Mouse (Mus musculus): ENCODE measurements around the gene Pax9. TPM values are rescaled to one million over a fixed set of nuclear protein-coding genes. Genes with fewer than 3 reads are reported as not detected.
A peak's percentile ranks its signal among the peaks of the same experiment; 100 is the strongest.

Gene Pax9
- total RNA-seq (2021): not detected
- long read RNA-seq, experiment 1: 0 reads
- long read RNA-seq, experiment 2: 0 reads

DNA sequence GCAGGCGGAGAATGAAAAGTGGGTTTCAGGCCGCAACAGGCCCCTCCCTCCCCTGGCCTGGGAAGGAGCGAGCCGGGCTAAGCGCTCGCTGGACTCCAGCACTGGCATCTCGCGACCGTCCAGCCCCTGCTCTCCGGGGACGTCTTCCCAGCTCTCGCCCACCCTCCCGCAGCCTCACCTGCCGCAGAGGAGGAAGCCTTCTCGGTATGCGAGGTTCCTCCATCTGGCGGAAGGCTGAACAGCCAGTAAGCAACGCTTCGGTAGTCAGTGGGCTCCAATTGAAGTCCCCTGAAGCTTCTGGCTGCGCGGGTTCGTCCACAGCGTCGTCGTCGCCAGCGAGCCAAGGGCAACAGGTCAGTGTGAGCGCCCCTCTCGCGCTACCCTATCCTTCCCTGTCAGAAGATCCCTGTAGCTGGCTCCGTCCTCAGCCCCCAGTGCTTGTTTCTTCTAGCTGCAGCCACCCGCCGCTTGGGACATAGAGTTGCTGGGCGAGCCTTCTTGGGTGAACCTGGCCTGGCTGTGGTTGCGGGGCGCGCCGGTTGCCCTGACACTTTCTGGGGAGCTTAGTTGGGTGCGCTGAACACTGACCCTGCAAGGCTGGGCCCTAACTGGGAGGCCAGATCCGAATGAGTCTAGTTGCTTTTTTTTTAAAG, at the start of gene Pax9:
Pax9 (plus strand) TSS at position 341 of the 653 bp plus-strand sequence.
- no peak for DNase-seq (ENCODE audit: low spot score in 2 of 2)
- intact Hi-C loops (cut with DNase I): loop anchor here (5.0 kb wide), 1 partner anchor 154 kb away; the partner anchor contains the start of gene Nkx2-1

GRCm38 (mm10) chr12:56669451-56670122, 22.0 kb upstream of the Pax9 start:
- DNase-seq (ENCODE audit: low spot score in 2 of 2): no peak
- intact Hi-C loops (cut with DNase I): no loop called here

GRCm38 (mm10) chr12:56670795-56671194, 20.8 kb upstream of the Pax9 start:
- no peak for DNase-seq (ENCODE audit: low spot score in 2 of 2)
- intact Hi-C loops (cut with DNase I): no loop called here

GRCm38 (mm10) chr12:56674726-56675125, 16.8 kb upstream of the Pax9 start:
- intact Hi-C loops (cut with DNase I): no loop called here

DNA sequence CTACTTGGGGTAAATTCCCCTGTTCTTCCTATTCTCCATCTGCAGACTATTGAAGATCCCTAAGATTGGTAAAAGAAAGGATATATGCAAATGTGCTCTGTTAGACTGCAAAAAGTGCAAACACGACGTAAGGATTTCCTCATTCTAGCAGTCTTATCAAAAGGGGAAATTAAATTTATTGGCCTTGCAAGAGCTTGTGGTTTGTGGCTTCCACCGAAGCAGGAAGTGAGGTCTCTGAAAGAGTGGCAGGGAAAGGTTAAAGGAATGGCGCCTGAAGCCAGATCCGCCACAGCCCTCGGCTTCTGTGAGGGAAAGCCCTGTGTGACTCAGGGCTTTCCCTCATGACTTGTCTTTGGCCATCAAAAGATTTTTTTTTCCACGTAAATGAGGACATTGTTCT, 13.9 kb upstream of the Pax9 start:
- intact Hi-C loops (cut with DNase I): no loop called here
- no peak for DNase-seq (ENCODE audit: low spot score in 2 of 2)

More at GRCm38 (mm10) chr12:56674726-56675125, 16.8 kb upstream of the Pax9 start:
- DNase-seq (ENCODE audit: low spot score in 2 of 2): peak; percentile 6 to 12

DNA sequence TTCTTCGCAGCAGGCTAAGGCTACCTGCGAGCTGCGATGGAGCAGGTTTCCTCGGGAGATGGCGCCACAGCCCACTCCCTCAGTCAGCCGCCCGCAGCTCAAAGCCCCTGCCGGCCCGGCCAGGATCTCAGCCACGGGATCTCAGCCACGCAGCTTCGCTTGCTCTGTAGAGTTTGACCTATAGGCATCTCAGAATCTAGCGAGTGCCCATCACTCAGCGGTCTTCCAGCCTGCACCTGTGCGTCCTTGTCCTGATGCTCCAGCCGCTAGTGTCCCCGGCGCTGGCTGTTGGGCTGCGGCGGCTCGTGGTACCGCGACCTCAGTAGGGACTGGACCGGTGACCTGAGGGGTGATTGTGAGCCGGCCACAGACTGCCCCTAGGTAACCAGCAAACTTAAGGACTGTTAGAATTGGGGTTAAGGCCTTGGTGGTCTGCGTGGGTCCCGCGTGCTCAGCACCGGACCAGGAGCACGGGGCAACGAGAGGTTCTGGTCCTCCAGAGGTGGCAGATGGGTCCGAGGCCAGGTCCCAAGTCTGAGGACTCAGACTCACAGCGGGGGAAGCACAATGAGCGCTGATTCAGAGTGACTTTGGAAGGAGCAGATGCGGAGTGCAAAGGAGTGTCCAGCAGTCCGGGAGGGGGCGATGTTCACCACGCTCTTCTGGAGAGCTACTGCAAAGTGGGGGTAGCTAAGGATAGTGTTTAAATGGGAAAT, 10.3 kb upstream of the Pax9 start:
- intact Hi-C loops (cut with DNase I): loop anchor here (5.0 to 10.0 kb wide), 3 partner anchors 66 to 501 kb away; partner anchors contain the start of gene Nkx2-9
- peak in 1 of 2 experiments; percentile 6 for DNase-seq (ENCODE audit: low spot score in 2 of 2)

DNA sequence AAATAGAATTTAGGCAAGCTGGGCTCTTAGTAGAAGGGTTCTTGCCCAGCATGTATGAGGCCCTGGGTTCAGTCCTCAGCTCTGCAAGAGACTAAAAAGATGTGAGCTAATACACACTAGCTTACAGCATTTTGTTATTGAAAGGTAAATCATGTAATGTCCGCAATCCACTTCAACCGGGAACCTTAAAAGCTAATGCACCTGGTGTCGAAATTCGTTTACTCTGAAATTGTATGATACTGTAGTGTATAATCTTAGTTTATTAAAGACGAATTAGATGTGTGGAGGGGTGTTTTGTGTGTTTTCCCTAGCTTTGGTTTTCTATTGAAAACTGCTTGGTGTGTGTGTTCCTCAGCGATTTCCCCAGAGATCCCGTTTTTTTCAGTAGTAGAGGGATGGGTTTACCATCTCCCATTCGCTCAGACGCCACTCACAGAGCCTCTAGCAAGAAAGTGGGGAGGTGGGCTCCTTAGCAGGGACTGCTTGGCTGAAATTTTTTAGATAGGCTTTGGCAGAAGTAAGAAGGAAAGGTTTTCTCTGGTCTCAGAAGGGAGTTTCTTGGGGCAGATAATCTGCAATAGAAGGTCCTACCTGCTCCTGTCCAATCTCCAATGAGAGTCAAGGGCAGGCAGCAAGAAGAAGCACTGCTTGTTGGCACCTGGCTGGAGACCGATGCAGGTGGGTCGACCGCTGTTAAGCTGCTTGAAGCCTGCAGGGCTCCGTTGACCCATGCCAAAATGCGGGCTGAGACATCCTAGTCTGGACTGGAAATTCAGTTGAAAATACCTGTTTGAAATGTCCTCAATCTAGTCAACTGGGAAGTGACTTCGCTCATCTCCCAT, 3.7 kb upstream of the Pax9 start:
- no peak for DNase-seq (ENCODE audit: low spot score in 2 of 2)
- intact Hi-C loops (cut with DNase I): loop anchor here (5.0 to 10.0 kb wide), 2 partner anchors 73 to 849 kb away; partner anchors contain the start of gene Nkx2-9

DNA sequence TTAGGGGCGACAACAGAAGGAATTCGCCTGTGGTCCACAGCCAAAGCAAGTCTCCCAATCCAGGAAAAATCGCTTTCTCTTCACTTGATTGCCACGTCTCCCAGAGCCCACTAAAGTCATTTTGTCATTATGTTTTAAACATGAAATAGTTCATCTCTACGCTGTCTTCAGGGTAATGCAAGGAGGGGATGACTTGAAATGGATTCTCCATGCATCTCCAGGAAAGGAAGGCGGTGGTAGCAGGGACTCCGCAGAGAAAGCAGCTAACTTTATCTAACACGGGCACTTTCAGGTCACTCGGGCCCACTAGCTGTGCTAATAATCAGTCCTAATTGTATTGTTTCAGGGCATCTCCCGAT, 3.1 kb upstream of the Pax9 start:
- intact Hi-C loops (cut with DNase I): loop anchor here (5.0 to 10.0 kb wide), 2 partner anchors 74 to 849 kb away; partner anchors contain the start of gene Nkx2-9
- no peak for DNase-seq (ENCODE audit: low spot score in 2 of 2)

- DNase-seq (ENCODE audit: low spot score in 2 of 2): no peak
- intact Hi-C loops (cut with DNase I): loop anchor here (5.0 to 10.0 kb wide), 2 partner anchors 74 to 848 kb away; partner anchors contain the start of gene Nkx2-9
Measured at GRCm38 (mm10) chr12:56688920-56689319, 2.6 kb upstream of the Pax9 start.

- DNase-seq (ENCODE audit: low spot score in 2 of 2): no peak
- intact Hi-C loops (cut with DNase I): loop anchor here (5.0 to 10.0 kb wide), 2 partner anchors 75 to 848 kb away; partner anchors contain the start of gene Nkx2-9
Measured at GRCm38 (mm10) chr12:56689331-56689730, 2.2 kb upstream of the Pax9 start.

- peak in 1 of 2 experiments; percentile 4 for DNase-seq (ENCODE audit: low spot score in 2 of 2)
- intact Hi-C loops (cut with DNase I): loop anchor here (5.0 to 10.0 kb wide), 3 partner anchors 75 to 848 kb away; partner anchors contain the start of genes Nkx2-1 and Nkx2-9
Measured at GRCm38 (mm10) chr12:56689736-56690135, 1.8 kb upstream of the Pax9 start.

DNA sequence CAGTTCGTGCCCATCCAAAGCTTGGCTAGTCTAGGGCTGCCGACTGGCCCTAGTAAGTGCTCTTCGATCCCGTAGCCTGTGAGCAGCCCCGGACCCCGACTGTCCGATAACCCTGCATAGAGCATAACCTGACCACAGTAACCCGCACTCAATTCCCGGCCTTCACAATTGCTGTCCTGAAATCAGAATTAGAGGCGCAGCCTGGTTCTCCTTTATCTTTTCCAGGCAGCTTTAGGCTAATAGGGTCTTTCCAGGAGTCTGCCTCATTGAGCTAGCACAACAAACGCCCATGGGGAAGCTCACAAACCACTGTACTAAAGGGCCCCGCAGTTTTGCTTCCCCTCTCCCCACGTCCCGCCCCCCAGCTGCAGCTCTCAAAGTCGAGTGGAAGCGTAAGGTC, 1.2 kb upstream of the Pax9 start:
- DNase-seq (ENCODE audit: low spot score in 2 of 2): no peak
- intact Hi-C loops (cut with DNase I): loop anchor here (5.0 kb wide), 1 partner anchor 153 kb away; the partner anchor contains the start of gene Nkx2-1

GRCm38 (mm10) chr12:56691001-56691400, 566 bp upstream of the Pax9 start:
- no peak for DNase-seq (ENCODE audit: low spot score in 2 of 2)
- intact Hi-C loops (cut with DNase I): loop anchor here (5.0 kb wide), 1 partner anchor 154 kb away; the partner anchor contains the start of gene Nkx2-1

- intact Hi-C loops (cut with DNase I): loop anchor here (5.0 kb wide), 1 partner anchor 155 kb away; the partner anchor contains the start of gene Nkx2-1
- no peak for DNase-seq (ENCODE audit: low spot score in 2 of 2)
Measured at GRCm38 (mm10) chr12:56692536-56692935, 969 bp downstream of the Pax9 start.

- DNase-seq (ENCODE audit: low spot score in 2 of 2): no peak
Measured at GRCm38 (mm10) chr12:56693411-56694098, 2.0 kb downstream of the Pax9 start.

DNA sequence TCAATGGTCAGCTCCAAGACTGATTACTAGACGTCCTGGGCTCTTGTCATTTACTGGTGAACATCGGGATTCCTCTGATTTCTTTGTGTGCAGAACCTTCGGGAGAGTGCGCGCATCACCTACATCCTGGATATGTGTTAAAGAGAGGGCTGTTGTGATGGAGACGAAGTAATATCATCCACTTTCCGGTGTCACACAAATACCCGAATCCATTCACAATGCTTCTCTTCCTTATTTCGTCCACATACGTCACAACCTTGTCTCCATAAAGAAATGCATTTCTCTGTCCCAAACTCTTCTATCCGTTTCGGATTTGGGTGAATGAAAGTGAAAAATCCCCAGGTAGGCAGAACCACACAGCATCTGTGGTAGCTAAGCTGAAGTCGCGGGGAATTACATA, 2.8 kb downstream of the Pax9 start:
- intact Hi-C loops (cut with DNase I): loop anchor here (5.0 kb wide), 1 partner anchor 157 kb away; the partner anchor contains the start of gene Nkx2-1
- DNase-seq (ENCODE audit: low spot score in 2 of 2): no peak

More at GRCm38 (mm10) chr12:56693411-56694098, 2.0 kb downstream of the Pax9 start:
- intact Hi-C loops (cut with DNase I): loop anchor here (5.0 kb wide), 1 partner anchor 156 kb away; the partner anchor contains the start of gene Nkx2-1

GRCm38 (mm10) chr12:56694936-56695335, 3.4 kb downstream of the Pax9 start:
- no peak for DNase-seq (ENCODE audit: low spot score in 2 of 2)
- intact Hi-C loops (cut with DNase I): loop anchor here (5.0 kb wide), 3 partner anchors 158 to 847 kb away; partner anchors contain the start of gene Nkx2-1

All from left cerebral cortex, postnatal 14 days (tissue).